Mouse (Mus musculus) forebrain, embryonic 14.5 days (tissue): ENCODE measurements around the gene Hnrnpul1. TPM values are rescaled to one million over a fixed set of nuclear protein-coding genes. Genes with fewer than 3 reads are reported as not detected.
"Not testable (repeated sequence)": the region's sequence is repeated elsewhere in the genome, so short reads cannot be mapped to it uniquely, and the experiment has no call there.

Experiments used
- ATAC-seq: fragments of 200-750 bp; cut with Nextera tagmentation; 2 replicates; pipeline ENCODE4 v1.8.0; 2017; ENCODE audit warnings: mild to moderate bottlenecking, moderate library complexity
- DNase-seq: peaks from one replicate; pipeline ENCODE4 v3.0.0-alpha.2; 2015; ENCODE audit warnings: low spot score
- H3K27ac ChIP-seq: fragments of 300-500 bp; sonication (generic); 2 replicates; pipeline ENCODE4 v1.5.1; 2014; ENCODE audit warnings: low read depth, mild to moderate bottlenecking, control low read depth, low read length, moderate library complexity
- H3K27me3 ChIP-seq: fragments of 300-500 bp; sonication (generic); replicated peaks from 2 replicates; pipeline ENCODE4 v1.6.1; 2014; ENCODE audit warnings: low read length, control low read depth, mixed read lengths; ENCODE audit not compliant: control insufficient read depth, insufficient read depth
- H3K36me3 ChIP-seq: fragments of 300-500 bp; sonication (generic); 2 replicates; pipeline ENCODE4 v1.6.1; 2014; ENCODE audit warnings: low read length, control low read depth; ENCODE audit not compliant: control insufficient read depth, insufficient read depth
- H3K4me1 ChIP-seq: fragments of 300-500 bp; sonication (generic); 2 replicates; pipeline ENCODE4 v1.6.1; 2014; ENCODE audit warnings: antibody characterized with exemption, low read length, control low read depth; ENCODE audit not compliant: control insufficient read depth, insufficient read depth
- H3K4me2 ChIP-seq: fragments of 300-500 bp; sonication (generic); 2 replicates; pipeline ENCODE4 v1.6.1; 2014; ENCODE audit warnings: mild to moderate bottlenecking, control low read depth, low read length
- H3K4me3 ChIP-seq: fragments of 300-500 bp; sonication (generic); 2 replicates; pipeline ENCODE4 v1.5.1; 2014; ENCODE audit warnings: low read depth, low read length, control low read depth
- H3K9ac ChIP-seq: fragments of 300-500 bp; sonication (generic); 2 replicates; pipeline ENCODE4 v1.6.1; 2014; ENCODE audit warnings: mild to moderate bottlenecking, low read length, control low read depth, moderate library complexity
- H3K9me3 ChIP-seq: fragments of 300-500 bp; sonication (generic); replicated peaks from 2 replicates; pipeline ENCODE4 v1.6.1; 2016; ENCODE audit warnings: low read length, control low read depth, mixed read lengths; ENCODE audit not compliant: control insufficient read depth
- WGBS: fragments of 180-500 bp; shearing (Covaris S2); extraction: QIAGEN DNeasy Blood & Tissue Kit; methylation state at CpG from one replicate; pipeline ENCODE4 v1.1.7; 2014; 5-methylcytosine and 5-hydroxymethylcytosine counted together
- polyA plus RNA-seq: library from polyadenylated mRNA; unstranded; fragments of >200 nt; fragmentation: Nextera tagmentation; extraction: Ambion mirVana; gene quantifications from 2 replicates; pipeline ENCODE4 v1.2.1, GENCODE M21; 2014

The Hnrnpul1 gene
- polyA plus RNA-seq, 1 experiment from 2014 or later: 61.2 TPM

GRCm38 (mm10) chr7:25734991-25735390, 19.6 kb downstream of the Hnrnpul1 start:
- no peak for ATAC-seq
- Histone ChIP-seq H3K27ac (no peak overlapping the region), H3K27me3 (no peaks in the 10 kb centered on the region), H3K9ac (no peak overlapping the region), H3K9me3 (no peaks in the 10 kb centered on the region), H3K4me1 (no peaks in the 10 kb centered on the region), H3K36me3 (peaks cover 99% of the 10 kb centered on the region), H3K4me3 (no peak overlapping the region), H3K4me2 (no peak overlapping the region)
- no peak for DNase-seq
- WGBS: 79% methylated on average over 4 of the region's 4 CpGs

GRCm38 (mm10) chr7:25731294-25732055, 23.1 kb downstream of the Hnrnpul1 start:
- H3K9ac ChIP-seq: no peak overlapping the region
- no peak overlapping the region for H3K4me2 ChIP-seq
- H3K27ac ChIP-seq: no peak overlapping the region
- peaks cover 99% of the 10 kb centered on the region for H3K36me3 ChIP-seq
- H3K27me3 ChIP-seq: no peaks in the 10 kb centered on the region
- DNase-seq: no peak
- H3K9me3 ChIP-seq: no peaks in the 10 kb centered on the region
- 94% methylated on average over 8 of the region's 8 CpGs for WGBS
- no peaks in the 10 kb centered on the region for H3K4me1 ChIP-seq
- no peak overlapping the region for H3K4me3 ChIP-seq
- no peak for ATAC-seq

- H3K36me3 ChIP-seq: peaks cover 99% of the 10 kb centered on the region
- ATAC-seq (no peak), DNase-seq (no peak)
- H3K4me3 ChIP-seq: no peak overlapping the region
- no peaks in the 10 kb centered on the region for H3K9me3 ChIP-seq
- H3K4me2 ChIP-seq: no peak overlapping the region
- no peaks in the 10 kb centered on the region for H3K27me3 ChIP-seq
- no peak overlapping the region for H3K27ac ChIP-seq
- H3K4me1 ChIP-seq: no peaks in the 10 kb centered on the region
- H3K9ac ChIP-seq: no peak overlapping the region
- 97% methylated on average over 2 of the region's 2 CpGs for WGBS
Observed at GRCm38 (mm10) chr7:25729862-25730261, 24.7 kb downstream of the Hnrnpul1 start.

- 68% methylated on average over 2 of the region's 2 CpGs for WGBS
- H3K4me3 ChIP-seq: no peak overlapping the region
- no peak overlapping the region for H3K4me2 ChIP-seq
- ATAC-seq (no peak), DNase-seq (no peak)
- no peaks in the 10 kb centered on the region for H3K9me3 ChIP-seq
- no peak overlapping the region for H3K27ac ChIP-seq
- H3K27me3 ChIP-seq: no peaks in the 10 kb centered on the region
- H3K36me3 ChIP-seq: peaks cover 99% of the 10 kb centered on the region
- H3K4me1 ChIP-seq: no peaks in the 10 kb centered on the region
- H3K9ac ChIP-seq: no peak overlapping the region
Observed at GRCm38 (mm10) chr7:25729396-25729795, 25.2 kb downstream of the Hnrnpul1 start.

GRCm38 (mm10) chr7:25727800-25728199, 26.8 kb downstream of the Hnrnpul1 start:
- no peaks in the 10 kb centered on the region for H3K27me3 ChIP-seq
- no peaks in the 10 kb centered on the region for H3K9me3 ChIP-seq
- no peak overlapping the region for H3K9ac ChIP-seq
- no peak overlapping the region for H3K27ac ChIP-seq
- DNase-seq (no peak), ATAC-seq (no peak)
- no peaks in the 10 kb centered on the region for H3K4me1 ChIP-seq
- no peak overlapping the region for H3K4me2 ChIP-seq
- no peak overlapping the region for H3K4me3 ChIP-seq
- WGBS: 95% methylated on average over 5 of the region's 5 CpGs
- peaks cover 100% of the 10 kb centered on the region for H3K36me3 ChIP-seq

GRCm38 (mm10) chr7:25725886-25726285, 28.7 kb downstream of the Hnrnpul1 start:
- no peak for DNase-seq
- H3K9me3 ChIP-seq: no peaks in the 10 kb centered on the region
- WGBS: 82% methylated on average over 19 of the region's 19 CpGs
- H3K4me3 ChIP-seq: no peak overlapping the region
- H3K9ac ChIP-seq: no peak overlapping the region
- ATAC-seq: no peak
- no peak overlapping the region for H3K27ac ChIP-seq
- H3K4me2 ChIP-seq: no peak overlapping the region
- H3K36me3 ChIP-seq: peaks cover 97% of the 10 kb centered on the region
- no peaks in the 10 kb centered on the region for H3K4me1 ChIP-seq
- H3K27me3 ChIP-seq: no peaks in the 10 kb centered on the region

GRCm38 (mm10) chr7:25721776-25722175, 32.8 kb downstream of the Hnrnpul1 start:
- not testable (repeated sequence) for ATAC-seq, H3K4me2 ChIP-seq, H3K4me1 ChIP-seq, H3K27ac ChIP-seq, DNase-seq, H3K9ac ChIP-seq, H3K27me3 ChIP-seq, H3K9me3 ChIP-seq, H3K4me3 ChIP-seq
- H3K36me3 ChIP-seq: peaks cover 67% of the 10 kb centered on the region

- 90% methylated on average over 5 of the region's 5 CpGs for WGBS
- Histone ChIP-seq H3K4me1 (peaks cover 9% of the 10 kb centered on the region), H3K4me3 (no peak overlapping the region), H3K27ac (no peak overlapping the region), H3K36me3 (peaks cover 65% of the 10 kb centered on the region), H3K27me3 (no peaks in the 10 kb centered on the region), H3K9me3 (no peaks in the 10 kb centered on the region), H3K9ac (no peak overlapping the region), H3K4me2 (no peak overlapping the region)
- ATAC-seq (no peak), DNase-seq (no peak)
Observed at GRCm38 (mm10) chr7:25720760-25721159, 33.8 kb downstream of the Hnrnpul1 start.

GRCm38 (mm10) chr7:25719761-25720610, 34.6 kb downstream of the Hnrnpul1 start:
- 63% methylated on average over 10 of the region's 10 CpGs for WGBS
- H3K36me3 ChIP-seq: peaks cover 65% of the 10 kb centered on the region
- no peak overlapping the region for H3K4me3 ChIP-seq
- no peak overlapping the region for H3K9ac ChIP-seq
- ATAC-seq (peak; percentile 23), DNase-seq (peak; percentile 74)
- H3K27me3 ChIP-seq: no peaks in the 10 kb centered on the region
- H3K4me2 ChIP-seq: no peak overlapping the region
- no peak overlapping the region for H3K27ac ChIP-seq
- H3K4me1 ChIP-seq: peaks cover 9% of the 10 kb centered on the region
- H3K9me3 ChIP-seq: no peaks in the 10 kb centered on the region
